Mouse (Mus musculus) cerebellum, adult 11 months (tissue): ENCODE measurements around the gene D16Ertd472e.
"Not testable (repeated sequence)": the region's sequence is repeated elsewhere in the genome, so short reads cannot be mapped to it uniquely, and the experiment has no call there.

Source experiments
- DNase-seq: peaks from one replicate; pipeline ENCODE4 v3.0.0; 2022

Gene D16Ertd472e

DNA sequence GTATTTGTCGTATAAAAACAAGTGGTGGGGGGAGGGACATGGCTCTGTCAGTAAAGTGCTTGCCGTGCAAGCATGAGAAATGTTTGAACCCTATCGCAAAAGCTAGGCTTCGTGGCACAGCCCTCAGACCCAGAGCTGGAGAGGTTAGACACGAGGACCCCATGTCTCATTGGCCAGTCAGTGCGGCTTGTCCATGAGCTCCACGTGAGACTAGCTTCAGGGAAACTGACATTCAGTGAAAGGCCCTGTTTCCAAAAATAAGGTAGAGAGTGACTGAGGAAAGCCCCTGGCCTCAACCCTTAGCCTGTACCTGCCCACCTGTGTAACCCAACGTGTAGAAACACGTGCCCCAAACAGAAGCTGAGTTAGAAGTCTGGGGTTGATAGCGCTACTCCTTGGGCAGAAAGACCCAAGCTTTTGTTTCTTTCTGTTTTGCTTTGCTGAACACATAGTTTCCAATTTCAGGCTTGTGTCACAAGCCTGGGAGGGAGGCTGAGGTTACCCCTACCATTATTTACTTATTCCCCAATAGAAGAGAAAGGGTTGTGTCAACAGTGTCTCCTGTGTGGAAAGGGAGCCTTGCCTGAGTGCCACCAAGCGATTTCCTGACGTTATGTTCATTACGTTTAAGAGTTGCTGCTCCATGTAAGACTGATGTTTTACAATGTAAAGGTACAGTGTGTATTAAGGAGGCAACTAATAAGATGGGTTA, 12.2 kb downstream of the D16Ertd472e start:
- DNase-seq, result no peak

DNA sequence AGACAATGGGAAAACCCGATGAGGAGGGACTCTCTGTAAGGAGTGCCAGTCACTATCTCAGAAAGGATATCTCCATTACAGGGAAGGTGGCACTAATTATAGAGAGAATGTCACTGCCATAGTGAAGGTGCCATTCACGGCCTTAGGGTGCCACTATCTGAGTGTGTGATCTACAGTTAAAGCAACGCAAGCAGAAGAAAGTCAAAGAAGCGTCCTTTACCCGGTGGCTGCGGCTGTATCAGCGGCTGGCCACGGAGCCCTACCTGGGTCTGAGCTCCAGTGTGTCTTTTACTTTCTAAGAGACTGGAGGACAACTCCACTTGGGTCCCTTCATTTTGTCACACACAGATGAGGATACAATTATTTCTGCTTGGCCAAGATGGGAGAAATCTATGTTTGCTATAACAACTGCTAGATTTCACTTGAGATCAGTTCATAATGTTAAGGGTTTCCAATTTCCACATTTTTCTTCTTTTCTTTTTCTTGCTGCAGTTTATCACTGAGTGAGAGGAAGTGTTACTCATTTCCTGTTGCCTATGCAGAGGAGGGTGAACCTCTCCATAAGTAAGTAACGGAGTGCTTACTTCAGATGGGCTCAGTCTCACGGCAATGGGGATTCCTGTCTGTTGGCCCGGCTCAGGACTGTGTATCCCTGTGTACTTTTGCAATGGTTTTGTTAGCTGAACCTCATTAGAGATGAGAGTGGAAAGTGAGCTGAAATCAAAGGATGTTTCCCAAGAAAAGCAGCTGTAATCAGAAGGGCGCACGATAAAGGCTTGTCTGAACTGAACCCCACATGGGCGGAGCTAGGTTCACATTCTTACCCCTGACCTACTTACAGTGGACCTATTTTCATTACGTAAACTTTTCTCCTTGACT, 13.2 kb downstream of the D16Ertd472e start:
- no peak for DNase-seq

DNA sequence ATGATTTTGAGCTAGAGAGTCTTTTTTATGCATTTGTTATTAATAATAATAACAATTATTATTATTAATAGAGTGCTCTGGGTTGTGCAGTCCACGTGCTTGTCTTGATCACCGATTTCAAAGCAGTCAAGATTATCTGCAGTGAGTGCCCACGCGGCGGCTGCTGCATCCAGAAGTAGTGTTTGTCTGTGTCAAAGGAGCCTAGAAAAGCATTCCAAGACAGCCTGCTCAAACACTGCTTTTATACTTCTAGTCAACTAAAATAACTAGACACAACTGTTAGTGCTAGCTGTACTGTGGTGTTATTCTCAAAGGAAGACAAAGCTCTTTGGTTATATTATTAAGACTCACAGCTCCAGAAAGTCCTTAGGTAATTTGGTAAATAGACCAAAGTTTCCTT, 15.9 kb downstream of the D16Ertd472e start:
- no peak for DNase-seq

DNA sequence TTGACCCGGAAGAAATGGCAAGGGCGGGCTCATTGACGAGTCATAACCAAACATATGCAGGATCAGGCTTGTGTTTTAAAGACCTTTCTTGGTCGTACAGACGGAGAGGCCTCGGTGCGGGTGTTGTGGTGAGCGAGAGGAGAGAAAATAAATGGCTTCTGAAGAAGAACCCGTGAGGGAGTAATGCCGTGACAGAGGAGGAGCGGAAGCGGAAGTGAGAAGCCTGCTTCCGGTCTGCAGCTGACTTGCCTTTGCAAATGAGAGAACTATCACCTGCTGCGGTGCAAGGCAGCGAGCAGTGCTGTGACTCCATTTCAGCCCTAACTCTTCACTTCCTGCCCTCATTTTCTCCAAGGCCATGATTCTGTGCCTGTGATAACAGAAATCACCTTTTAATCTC, 16.4 kb downstream of the D16Ertd472e start:
- no peak for DNase-seq

DNA sequence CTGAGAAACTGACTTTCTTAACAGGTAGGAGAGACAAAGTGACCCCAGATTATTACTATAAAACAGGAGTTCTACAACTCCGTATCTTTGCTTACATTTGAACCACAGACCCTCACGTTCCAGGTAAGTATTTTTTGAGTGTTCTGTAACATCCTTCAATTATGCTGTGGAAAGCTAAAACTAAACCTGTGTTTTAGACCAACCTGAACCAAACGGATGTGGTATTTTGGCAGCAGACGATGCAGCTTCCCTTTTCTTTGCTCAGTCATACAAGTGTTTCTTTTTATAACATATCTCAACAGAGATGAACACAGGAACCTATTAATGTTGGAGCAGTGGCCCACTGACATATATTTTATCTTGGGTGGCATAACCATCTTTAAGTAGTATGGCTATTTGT, 18.9 kb downstream of the D16Ertd472e start:
- DNase-seq, result no peak

DNA sequence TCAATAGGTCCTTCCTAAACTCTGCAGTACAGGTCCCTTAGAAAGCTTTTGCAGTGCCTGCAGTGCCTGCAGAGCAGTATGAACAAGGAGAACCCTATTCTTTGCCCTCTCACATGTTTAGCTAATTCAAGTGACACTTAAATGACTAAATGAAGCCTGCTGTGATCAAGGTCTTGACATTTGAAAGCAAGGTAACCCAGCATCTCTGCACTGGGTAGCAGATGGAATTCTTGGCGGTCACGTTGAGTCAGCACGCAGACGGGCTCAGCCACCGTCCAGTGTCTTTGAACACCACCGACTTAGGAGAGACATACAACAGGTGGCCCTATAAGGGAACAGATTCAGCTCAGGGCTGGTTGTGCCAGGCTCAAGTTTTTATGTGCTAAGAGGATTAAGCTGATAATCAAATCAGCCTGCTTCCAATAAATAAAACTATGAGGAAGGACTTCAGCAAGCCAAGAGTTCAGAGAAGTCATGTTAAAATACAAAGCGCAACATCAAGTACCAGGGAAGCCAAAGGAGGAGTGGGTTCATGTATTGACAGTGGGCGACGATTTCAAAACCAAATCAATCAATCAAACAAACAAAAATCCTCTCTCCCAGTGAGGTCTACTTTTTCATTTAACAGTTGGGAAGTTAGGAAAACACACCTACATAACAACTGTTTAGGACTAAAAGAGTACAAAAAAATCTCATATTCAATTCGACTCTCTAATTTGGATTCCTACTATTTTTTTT, 21.4 kb downstream of the D16Ertd472e start:
- DNase-seq, result no peak

DNA sequence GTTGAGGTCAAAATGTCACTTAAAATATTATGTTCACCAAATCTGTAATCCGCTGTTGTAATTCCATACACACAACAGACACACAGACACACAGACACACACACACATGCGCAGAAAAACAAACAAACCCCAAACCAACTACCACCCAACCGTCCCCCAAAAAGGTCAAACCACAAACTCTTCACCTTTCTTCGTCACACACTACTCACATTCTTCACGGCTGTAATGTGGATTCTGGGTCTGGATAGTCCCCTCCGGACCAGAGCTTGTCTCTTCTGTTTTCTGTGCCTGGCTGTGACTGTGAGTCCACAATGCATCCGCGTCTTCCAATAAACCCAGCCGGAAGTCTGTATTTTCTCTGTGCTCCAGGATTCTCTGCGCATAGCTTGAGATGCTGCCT, 29.1 kb downstream of the D16Ertd472e start:
- no peak for DNase-seq

DNA sequence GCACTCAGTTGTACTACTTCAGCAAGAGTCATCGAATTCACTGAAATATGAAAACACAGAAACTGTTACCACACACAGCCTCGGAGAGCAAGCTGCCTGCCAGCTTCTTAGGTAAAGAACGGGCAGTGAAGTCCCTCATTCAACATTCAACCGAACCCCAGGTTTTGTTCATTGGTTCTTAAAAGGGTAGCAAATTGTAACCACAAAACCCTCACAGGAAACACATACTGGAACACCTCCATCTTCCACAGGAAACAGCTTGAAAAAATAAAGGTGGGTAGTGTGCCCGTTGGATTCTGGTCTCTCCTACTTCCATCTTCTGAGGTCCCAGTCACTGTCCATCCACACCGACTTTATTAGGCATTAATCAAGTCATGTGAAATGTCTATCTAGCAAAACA, 30.0 kb downstream of the D16Ertd472e start:
- DNase-seq, result no peak

DNA sequence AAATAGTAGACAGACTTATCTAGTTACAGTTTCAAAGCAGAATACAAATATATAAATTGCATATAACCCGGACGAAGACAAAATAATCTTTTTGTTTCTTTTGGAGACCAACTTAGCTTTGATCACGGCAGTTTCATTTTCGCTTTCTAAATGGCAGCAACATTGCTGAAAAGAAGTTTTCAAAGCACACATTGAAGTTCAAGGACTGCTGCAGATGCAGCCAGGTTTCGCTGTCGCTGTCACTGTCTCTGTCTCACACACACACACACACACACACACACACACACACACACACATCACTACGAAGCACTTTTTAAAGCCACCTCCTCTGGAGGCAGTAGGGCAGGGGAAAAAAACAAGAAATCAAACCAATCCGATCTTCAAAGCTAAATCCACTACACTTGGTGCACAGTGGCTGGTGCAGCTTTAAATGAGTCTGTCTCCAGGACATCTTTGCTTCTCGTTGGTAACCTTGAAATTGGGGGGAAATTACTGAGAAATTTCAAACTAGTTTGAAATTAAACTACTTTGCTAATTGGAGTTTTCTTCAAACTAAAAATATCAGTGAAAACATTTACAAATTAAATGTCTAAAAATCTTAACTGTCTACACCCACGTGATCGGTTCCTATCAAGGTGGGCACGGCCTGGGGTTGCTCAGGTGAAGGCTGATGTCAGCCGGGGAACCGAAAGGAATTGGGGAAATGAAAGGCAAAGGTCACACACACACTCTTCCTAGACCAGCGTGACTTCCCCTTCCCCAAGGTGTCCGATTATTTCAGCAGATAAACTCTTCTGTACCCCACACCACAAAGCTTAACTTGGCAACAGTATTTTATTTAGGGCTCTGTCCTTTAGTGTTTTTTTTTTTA, 35.9 kb downstream of the D16Ertd472e start:
- no peak for DNase-seq

DNA sequence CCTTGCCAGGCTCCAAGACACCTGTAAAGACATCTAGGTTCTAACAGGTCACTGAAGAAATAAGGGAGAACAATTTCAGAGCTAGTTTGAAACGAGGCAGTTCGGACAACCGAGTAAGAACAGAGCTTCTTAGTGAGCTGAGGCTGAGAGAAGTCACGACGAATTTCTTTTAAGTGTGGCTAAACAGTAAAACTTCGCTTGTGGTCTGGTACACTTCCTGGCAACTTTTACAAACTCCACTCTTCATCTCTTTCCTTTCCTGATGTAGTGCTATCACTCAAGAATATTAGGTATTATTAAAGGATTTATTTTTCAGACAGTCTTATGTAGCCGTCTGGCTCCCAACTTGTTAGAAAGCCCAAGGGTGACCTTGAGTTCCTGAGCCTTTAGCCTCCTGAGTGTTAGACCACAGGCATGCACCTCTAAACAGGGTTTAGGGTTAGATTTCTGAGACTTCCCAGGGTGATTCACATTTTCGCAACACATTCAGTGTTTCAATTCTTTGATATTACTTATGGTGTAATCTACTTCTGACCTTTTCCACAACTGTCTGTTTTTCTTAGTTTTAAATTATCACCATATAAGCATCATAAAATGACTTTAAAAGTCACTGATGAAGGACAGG, 38.6 kb downstream of the D16Ertd472e start:
- DNase-seq, result no peak

DNA sequence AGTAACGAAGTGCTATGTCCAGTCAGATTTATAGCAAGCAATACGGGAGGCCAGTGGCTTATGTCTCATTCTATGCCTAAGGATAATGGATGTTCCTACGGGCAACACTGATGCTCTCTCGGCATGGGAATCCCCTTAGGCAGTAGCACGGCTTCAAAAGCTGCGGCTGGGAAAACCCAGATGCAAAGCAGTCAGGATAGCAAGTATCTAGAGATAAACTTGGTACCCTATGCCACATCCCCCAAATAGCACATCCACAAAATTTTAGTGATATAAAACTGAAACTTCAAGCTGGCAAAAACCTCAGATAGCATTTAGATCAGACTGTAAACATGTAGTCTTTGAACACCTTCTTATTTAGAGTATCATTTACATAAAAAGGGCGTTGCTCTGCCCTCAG, 39.2 kb downstream of the D16Ertd472e start:
- DNase-seq, result no peak

DNA sequence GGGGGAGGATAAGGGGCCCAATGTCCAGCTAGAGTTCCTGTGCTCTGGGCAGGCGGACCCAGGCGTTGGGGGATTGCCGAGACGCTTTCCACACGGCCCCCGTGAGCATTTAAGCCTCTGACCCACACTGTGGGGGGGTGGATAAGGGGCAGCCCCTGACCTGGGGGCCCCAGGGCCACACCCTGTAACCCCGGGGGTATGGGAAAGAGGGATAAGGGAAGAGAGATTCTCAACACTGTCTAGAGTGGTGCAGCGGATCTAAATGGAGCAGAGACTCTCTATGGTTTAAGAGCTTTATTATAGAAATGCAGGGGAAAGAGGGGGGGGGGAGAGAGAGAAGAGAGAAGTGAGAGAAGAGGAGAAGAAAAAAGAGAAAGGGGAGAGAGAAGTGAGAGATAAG, 42.0 kb downstream of the D16Ertd472e start:
- no peak for DNase-seq

DNA sequence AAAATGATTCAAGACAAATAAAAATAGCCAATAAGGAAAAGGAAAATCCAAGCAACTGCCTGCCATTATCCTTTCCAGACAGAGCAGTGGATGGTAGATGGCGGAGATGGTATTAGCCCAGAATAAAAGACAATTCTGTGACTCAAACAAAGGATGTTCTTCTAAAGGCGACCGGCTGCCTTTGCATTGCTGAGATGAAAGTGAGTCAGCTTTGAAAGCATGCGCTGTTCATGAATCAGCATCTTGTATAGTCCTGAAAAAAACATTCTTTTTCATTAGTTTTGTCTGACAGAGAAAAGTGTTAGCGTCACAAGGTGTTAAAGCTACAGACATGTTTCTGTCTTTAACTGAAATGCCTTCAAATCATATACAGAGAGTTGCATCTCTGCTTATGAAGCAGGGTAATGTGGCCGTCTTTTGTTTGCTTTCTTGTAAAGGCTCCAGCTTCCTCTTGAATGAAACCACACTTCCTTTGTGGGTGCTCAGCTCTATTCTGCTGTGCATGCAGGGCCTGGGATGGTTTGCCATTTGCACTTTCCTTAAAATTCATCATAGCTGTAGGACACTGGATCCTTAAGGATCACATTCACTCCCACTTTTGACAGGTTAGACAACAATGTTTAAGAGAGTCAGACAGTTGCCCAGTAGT, 44.4 kb downstream of the D16Ertd472e start:
- DNase-seq, result no peak

DNA sequence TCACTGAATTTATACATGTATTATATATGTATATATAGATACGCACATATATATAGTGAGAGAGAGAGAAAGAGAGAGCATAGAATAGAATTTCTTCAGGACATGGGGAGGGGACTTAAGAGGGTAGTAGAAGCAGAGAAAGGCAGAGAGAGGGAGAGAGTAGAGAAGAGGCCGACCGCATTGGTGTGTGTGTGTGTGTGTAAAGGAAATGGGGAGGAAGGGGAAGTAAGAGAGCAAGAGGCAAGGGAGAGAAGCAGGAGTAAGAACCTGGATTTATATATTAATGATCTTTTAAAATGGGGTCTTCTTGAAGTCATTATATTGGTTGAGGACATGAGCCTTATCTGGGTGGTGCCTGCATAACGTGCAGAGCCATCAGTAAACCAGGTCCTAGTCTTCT, 53.5 kb downstream of the D16Ertd472e start:
- DNase-seq, result no peak

DNA sequence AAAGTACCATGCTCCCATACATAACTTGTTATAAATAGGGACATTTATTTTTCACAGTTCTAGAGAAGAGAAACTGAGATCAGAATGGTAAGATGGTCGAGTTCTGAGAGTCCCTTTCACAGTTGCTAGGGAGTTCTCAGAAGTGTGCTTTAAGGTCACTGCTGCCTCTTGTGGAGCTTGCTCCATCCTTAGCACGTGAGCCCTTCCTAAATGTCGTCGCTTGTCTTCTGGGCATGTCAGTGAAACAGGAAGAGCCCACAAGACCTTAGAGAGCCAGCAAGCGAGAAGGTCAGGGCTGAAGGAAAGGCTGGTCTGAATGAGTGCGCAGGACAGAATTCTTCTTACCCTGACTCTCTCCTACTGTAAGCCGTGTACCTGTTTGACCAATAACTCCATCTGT, 57.8 kb downstream of the D16Ertd472e start:
- DNase-seq, result no peak

DNA sequence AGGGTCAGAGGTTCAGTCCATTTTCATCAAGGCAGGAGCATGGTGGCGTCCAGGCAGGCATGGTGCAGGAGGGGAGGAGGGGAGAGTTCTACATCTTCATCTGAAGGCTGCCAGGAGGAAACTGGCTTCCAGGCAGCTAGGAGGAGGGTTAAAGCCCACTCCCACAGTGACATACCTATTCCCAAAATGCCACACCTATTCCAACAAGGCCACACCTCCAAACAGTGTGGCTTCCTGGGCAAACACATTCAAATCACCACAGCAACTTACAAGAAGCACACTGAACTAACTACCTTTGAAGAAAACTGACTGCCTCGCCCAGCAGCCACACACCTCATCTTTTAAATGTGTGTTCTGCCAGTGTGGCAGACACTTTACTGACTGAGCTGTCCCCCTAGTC, 59.3 kb downstream of the D16Ertd472e start:
- DNase-seq, result no peak

DNA sequence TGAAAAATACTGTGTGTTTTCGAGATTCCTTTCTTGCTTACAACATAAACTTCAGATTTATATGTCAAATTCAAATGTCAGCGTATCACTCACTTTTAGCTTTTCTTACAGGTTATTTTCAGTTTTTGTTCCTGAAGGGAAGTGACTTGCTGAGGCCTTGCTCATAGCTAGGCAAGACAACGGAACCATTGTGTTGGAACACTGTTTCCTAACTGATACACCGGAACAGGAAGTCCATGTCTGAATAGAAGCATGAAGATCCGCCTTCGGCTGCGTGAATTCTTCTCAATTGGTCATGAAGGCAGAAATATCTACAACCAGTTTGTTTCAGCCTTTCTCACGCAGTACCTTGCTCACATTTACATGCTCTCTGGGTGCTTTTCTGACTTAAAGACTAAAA, 65.0 kb downstream of the D16Ertd472e start:
- no peak for DNase-seq

DNA sequence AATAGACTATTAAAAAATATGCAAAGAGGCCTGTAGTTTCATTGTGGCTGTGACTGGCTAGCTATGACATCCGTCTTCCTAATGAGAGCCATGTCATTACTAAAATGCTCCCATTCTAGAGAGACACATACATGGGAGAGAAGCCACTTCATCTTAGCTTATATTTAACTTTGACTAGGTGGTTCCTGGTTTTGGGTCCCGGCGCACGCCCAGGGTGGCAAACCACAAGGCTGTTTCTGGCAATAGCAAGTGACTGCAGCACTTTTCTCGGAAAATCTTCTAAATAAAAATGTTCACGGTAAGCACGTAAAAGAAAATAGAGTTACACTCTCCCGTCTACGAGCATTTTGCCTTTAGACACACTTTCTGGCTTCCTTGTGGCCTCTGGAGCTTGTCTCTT, 74.0 kb downstream of the D16Ertd472e start:
- DNase-seq, result no peak

DNA sequence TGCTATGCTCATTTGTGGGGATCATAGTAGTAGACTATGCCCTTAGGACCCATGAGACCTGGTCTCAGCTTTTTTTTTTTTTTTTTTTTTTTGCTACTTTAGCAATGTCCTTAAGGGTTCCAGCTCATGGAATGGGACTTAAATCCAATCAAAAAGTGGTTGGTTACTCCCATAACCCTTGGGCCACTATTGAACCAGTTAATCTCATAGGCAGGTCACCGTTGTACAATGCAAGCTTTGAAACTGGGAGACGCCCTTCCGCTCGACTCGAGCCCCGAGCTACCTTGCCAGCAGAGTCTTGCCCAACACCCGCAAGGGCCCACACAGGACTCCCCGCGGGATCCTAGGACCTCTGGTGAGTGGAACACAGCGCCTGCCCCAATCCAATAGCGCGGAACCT, 83.8 kb downstream of the D16Ertd472e start:
- not testable (repeated sequence) for DNase-seq

DNA sequence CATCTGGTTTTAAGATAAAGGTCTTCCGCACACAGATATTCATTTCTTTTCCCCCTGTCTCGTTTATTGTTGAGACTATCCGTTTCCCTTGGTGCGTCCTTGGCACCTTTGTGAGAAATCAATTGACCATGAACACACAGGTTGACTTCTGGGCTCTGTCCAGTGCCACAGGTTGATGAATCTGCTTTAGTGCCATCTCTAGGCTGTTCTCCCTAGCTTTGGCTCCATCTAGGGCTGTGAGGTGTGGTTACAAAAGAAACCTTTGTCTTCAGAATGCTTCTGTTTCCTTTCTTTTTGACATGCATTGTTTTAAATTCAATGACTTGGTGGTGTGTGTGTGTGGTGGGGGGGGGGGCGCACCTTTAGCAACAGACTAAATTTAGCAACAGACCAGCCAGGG, 85.7 kb downstream of the D16Ertd472e start:
- DNase-seq, result no peak
